Mouse (Mus musculus) gastrocnemius, adult 18-20 months (tissue): Measurements from ENCODE around the gene Defb45. TPM values are rescaled to one million over a fixed set of nuclear protein-coding genes. Genes with fewer than 3 reads are reported as not detected.

Source experiments
- total RNA-seq, 2 experiments: library from RNA; stranded (reverse); gene quantifications; 2 replicates each; pipeline ENCODE4 v1.2.3; 2021

Gene Defb45
- total RNA-seq, 2 experiments from 2014 or later = not detected

Other genes starting within 250 kb of the Defb45 start
- gene Nrsn2, start 222.8 kb downstream of the Defb45 start, total RNA-seq = not detected
- under 1 TPM; 0.34 to 0.57 TPM for gene Sox12, start 201.3 kb downstream of the Defb45 start, total RNA-seq
- under 1 TPM; 0.62 to 0.76 TPM for gene Zcchc3, start 184.4 kb downstream of the Defb45 start, total RNA-seq
- gene 6820408C15Rik, start 183.8 kb downstream of the Defb45 start, total RNA-seq = not detected
- not detected for gene Defb23, start 134.8 kb downstream of the Defb45 start, total RNA-seq
- not detected for gene Defb20, start 122.3 kb downstream of the Defb45 start, total RNA-seq
- gene Defb22, start 109.3 kb downstream of the Defb45 start, total RNA-seq = not detected
- not detected for gene Defb26, start 87.7 kb downstream of the Defb45 start, total RNA-seq
- gene Defb28, start 81.1 kb downstream of the Defb45 start, total RNA-seq = not detected
- not detected for gene Defb29, start 59.3 kb downstream of the Defb45 start, total RNA-seq
- not detected for gene Gm17416, start 30.1 kb downstream of the Defb45 start, total RNA-seq
- not detected for gene Defb21, start 26.7 kb downstream of the Defb45 start, total RNA-seq
- gene Defb19, start 19.1 kb downstream of the Defb45 start, total RNA-seq = not detected
- gene Defb36, start 4.9 kb upstream of the Defb45 start, total RNA-seq = not detected
- not detected for gene Defb25, start 23.7 kb upstream of the Defb45 start, total RNA-seq
- gene Rem1, start 27.6 kb upstream of the Defb45 start, total RNA-seq = 1 to 10 TPM; 1.6 to 3.3 TPM
- gene H13, start 70.1 kb upstream of the Defb45 start, total RNA-seq = 10 to 100 TPM; 29.5 to 30.8 TPM
- gene Mcts2, start 87.6 kb upstream of the Defb45 start, total RNA-seq = 10 to 100 TPM; 11.3 to 12.7 TPM
- gene Id1, start 136.9 kb upstream of the Defb45 start, total RNA-seq = 10 to 100 TPM; 16.0 to 28.5 TPM
- gene Cox4i2, start 154.8 kb upstream of the Defb45 start, total RNA-seq = 1 to 10 TPM; 2.6 to 3.5 TPM
- gene Bcl2l1, start 232.3 kb upstream of the Defb45 start, total RNA-seq = 10 to 100 TPM; 20.6 to 30.6 TPM
- 1 to 10 TPM; 1.6 to 5.3 TPM for gene Tpx2, start 248.6 kb upstream of the Defb45 start, total RNA-seq